Mouse (Mus musculus) midbrain, embryonic 13.5 days (tissue): ENCODE measurements around the gene Ankrd37. TPM values are rescaled to one million over a fixed set of nuclear protein-coding genes. Genes with fewer than 3 reads are reported as not detected.

ENCODE experiments used
- ATAC-seq: fragments of 200-750 bp; cut with Nextera tagmentation; 2 replicates; pipeline ENCODE4 v1.8.0; 2017; ENCODE audit warnings: mild to moderate bottlenecking, moderate TSS enrichment, moderate library complexity
- H3K27ac ChIP-seq: fragments of 300-500 bp; sonication (generic); 2 replicates; pipeline ENCODE4 v1.5.1; 2015; ENCODE audit warnings: inconsistent platforms, mild to moderate bottlenecking, moderate library complexity
- H3K27me3 ChIP-seq: fragments of 300-500 bp; sonication (generic); 2 replicates; pipeline ENCODE4 v1.6.1; 2015; ENCODE audit warnings: mild to moderate bottlenecking, inconsistent platforms
- H3K36me3 ChIP-seq: fragments of 300-500 bp; sonication (generic); 2 replicates; pipeline ENCODE4 v1.6.1; 2015; ENCODE audit warnings: mild to moderate bottlenecking, inconsistent platforms
- H3K4me1 ChIP-seq: fragments of 300-500 bp; sonication (generic); replicated peaks from 2 replicates; pipeline ENCODE4 v1.6.1; 2015; ENCODE audit warnings: inconsistent platforms
- H3K4me2 ChIP-seq: fragments of 300-500 bp; sonication (generic); replicated peaks from 2 replicates; pipeline ENCODE4 v1.6.1; 2015; ENCODE audit warnings: moderate library complexity, mild to moderate bottlenecking, inconsistent platforms
- H3K4me3 ChIP-seq: fragments of 300-500 bp; sonication (generic); replicated peaks from 2 replicates; pipeline ENCODE4 v1.5.1; 2015; ENCODE audit warnings: mild to moderate bottlenecking, inconsistent platforms
- H3K9ac ChIP-seq: fragments of 300-500 bp; sonication (generic); replicated peaks from 2 replicates; pipeline ENCODE4 v1.6.1; 2015; ENCODE audit warnings: mild to moderate bottlenecking, inconsistent platforms
- H3K9me3 ChIP-seq: fragments of 300-500 bp; sonication (generic); 2 replicates; pipeline ENCODE4 v1.6.1; 2016; ENCODE audit warnings: mild to moderate bottlenecking, inconsistent platforms
- WGBS: fragments of 180-500 bp; shearing (Covaris S2); methylation state at CpG from one replicate; pipeline ENCODE4 v1.1.7; 2015; 5-methylcytosine and 5-hydroxymethylcytosine counted together
- polyA plus RNA-seq: library from polyadenylated mRNA; unstranded; fragments of >200 nt; fragmentation: Nextera tagmentation; extraction: Ambion mirVana; gene quantifications from 2 replicates; pipeline ENCODE4 v1.2.1, GENCODE M21; 2015

Gene Ankrd37
- polyA plus RNA-seq: 32.3 and 32.6 TPM in 2 replicates

DNA sequence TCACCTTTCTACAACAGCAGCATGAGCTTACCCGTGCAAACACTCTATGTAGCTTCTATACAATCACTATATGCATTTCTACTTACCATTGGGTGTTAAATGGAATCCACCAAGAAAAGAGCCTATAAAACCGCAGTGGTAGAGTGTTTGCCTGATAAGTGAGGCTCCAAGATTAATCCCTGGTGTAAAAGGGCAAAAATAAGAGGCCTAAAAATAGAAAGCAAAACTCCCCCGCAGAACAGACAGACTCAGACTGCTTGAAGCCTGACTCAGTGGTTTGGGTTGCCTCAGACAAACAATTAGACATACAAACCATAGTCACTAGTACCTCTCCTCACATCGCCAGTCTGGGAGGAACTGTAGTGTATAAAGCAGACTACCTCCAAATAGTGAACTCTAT lies at the start of gene Ankrd37:
TSS of gene Ankrd37 (minus strand) at position 112 of the 400 bp plus-strand sequence.
- Histone ChIP-seq H3K4me2 (no peak within 1 kb of the TSS), H3K4me1 (peaks cover 4% of the 10 kb centered on the region), H3K9ac (no peak within 1 kb of the TSS), H3K27ac (no peak within 1 kb of the TSS), H3K4me3 (no peak within 1 kb of the TSS), H3K36me3 (no peaks in the 10 kb centered on the region), H3K9me3 (no peaks in the 10 kb centered on the region), H3K27me3 (no peaks in the 10 kb centered on the region)
- 77% methylated on average over 4 of the region's 4 CpGs for whole genome bisulfite sequencing
- ATAC-seq: no peak

DNA sequence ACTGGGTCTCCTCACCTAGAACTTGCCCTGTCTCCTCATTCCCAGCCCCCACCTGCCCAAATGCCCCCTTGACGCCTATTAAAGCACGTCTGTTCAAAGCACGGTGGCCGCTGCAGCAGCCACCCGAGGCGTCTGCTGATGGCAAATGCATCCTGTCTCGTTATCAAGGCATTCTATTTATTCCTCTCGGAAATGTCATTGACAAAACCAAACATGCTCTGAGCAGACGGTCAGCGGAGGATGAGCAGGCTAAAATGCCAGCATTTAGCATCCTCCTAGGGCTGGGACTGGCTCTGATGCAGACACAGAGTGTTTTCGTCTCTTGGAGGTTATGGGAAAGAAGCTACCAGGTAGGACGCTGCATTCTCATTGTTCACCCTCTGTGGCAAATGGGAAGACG lies 34.8 kb upstream of the Ankrd37 start:
- ATAC-seq: no peak
- Histone ChIP-seq H3K27me3 (no peaks in the 10 kb centered on the region), H3K27ac (peak overlapping the region; percentile 1; the same call in 1 of the 2 replicates), H3K9me3 (no peaks in the 10 kb centered on the region), H3K4me3 (no peak overlapping the region), H3K9ac (no peak overlapping the region), H3K4me2 (no peak overlapping the region), H3K36me3 (peaks cover 24% of the 10 kb centered on the region), H3K4me1 (0 out of 2 replicates have a peak, but pooled peaks cover 4% of the 10 kb centered on the region)
- WGBS: 69% methylated on average over 13 of the region's 13 CpGs

DNA sequence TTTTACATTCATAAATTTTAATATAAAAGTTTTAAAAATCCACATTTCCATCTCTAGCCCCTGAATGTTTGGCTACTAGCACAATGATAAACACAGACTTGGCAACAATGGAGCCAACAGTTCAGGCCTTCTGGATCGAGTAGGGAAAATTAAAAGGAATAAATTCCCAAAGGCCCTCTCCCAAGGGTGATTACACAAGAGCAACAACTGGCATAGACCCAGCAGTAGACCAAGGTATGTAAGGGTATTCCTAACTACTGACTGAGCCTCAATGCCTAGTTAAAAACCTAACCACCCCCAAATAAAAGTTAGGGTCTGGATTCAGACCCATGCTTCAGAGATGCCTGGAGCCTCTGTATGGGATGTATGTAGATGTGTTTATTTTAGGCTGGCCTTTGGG lies 34.2 kb upstream of the Ankrd37 start:
- no peak for ATAC-seq
- Histone ChIP-seq H3K36me3 (peaks cover 26% of the 10 kb centered on the region), H3K4me2 (no peak overlapping the region), H3K27me3 (no peaks in the 10 kb centered on the region), H3K4me3 (no peak overlapping the region), H3K9me3 (no peaks in the 10 kb centered on the region), H3K9ac (no peak overlapping the region), H3K27ac (no peak overlapping the region), H3K4me1 (0 out of 2 replicates have a peak, but pooled peaks cover 4% of the 10 kb centered on the region)
- WGBS: 76% methylated on average over 1 of the region's 1 CpGs

DNA sequence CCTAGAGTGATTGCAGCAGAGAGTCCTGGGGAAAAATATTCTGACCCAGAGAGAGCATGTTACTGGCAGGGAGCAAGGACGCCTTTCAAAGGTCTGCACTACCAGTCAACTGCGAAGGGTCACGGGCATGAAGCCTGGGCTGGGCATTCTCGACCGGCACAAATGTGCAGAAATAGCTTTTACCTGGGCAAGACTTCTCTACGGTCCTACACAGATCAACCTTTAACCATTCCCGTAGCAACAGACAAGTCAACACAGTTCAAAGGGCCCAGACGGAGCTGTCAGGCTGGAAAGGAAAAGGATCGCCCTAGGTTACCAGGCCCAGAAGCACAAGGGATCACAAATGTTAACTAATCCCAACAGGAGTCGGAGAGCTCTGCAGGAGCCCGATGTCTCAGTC lies 30.7 kb upstream of the Ankrd37 start:
- Histone ChIP-seq H3K4me1 (0 out of 2 replicates have a peak, but pooled peaks cover 4% of the 10 kb centered on the region), H3K27me3 (no peaks in the 10 kb centered on the region), H3K9me3 (no peaks in the 10 kb centered on the region), H3K4me3 (no peak overlapping the region), H3K9ac (no peak overlapping the region), H3K4me2 (no peak overlapping the region), H3K27ac (no peak overlapping the region), H3K36me3 (peaks cover 28% of the 10 kb centered on the region)
- 67% methylated on average over 11 of the region's 11 CpGs for WGBS
- no peak for ATAC-seq

DNA sequence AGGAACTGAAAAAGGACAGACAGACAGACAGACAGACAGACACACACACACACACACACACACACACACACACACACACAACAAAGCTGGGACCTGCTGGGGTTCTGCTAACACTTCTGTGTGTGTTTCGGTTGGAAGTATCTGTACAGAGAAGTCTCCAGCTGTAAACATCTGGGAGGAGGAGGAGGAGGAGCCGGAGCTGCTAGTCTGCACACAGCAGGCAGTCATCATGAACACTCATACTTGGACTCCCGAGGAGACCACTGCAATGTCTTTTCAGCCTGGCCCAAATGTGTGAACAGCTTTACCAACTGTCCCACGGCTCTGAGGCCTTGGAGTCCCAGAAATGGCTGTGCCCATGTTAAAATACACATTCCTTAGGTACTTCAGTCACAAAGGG lies 18.9 kb upstream of the Ankrd37 start:
- Histone ChIP-seq H3K4me3 (no peak overlapping the region), H3K27ac (no peak overlapping the region), H3K4me1 (no peaks in the 10 kb centered on the region), H3K27me3 (no peaks in the 10 kb centered on the region), H3K4me2 (no peak overlapping the region), H3K9ac (no peak overlapping the region), H3K9me3 (no peaks in the 10 kb centered on the region), H3K36me3 (0 out of 2 replicates have a peak, but pooled peaks cover 3% of the 10 kb centered on the region)
- 63% methylated on average over 4 of the region's 4 CpGs for whole genome bisulfite sequencing
- no peak for ATAC-seq

DNA sequence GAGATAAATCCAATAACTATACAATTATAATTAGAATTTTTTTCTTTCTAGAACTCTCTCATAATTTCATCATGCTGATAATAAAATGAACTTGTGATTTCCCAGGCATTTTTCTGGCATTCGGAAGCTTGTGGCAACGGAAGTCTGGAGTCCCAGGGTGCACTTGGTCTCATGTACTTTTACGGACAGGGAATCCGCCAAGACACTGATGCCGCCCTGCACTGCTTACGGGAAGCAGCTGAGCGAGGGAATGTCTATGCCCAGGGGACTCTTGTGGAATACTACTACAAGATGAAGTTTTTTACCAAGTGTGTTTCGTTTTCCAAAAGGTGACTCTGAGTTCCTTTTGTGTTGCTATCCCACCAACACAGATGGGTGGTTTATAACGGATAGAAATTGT lies 17.3 kb upstream of the Ankrd37 start:
- no peak overlapping the region for H3K4me3 ChIP-seq
- no peak overlapping the region for H3K9ac ChIP-seq
- H3K4me2 ChIP-seq: no peak overlapping the region
- ATAC-seq: no peak
- no peak overlapping the region for H3K27ac ChIP-seq
- no peaks in the 10 kb centered on the region for H3K27me3 ChIP-seq
- no peaks in the 10 kb centered on the region for H3K4me1 ChIP-seq
- H3K36me3 ChIP-seq: 0 out of 2 replicates have a peak, but pooled peaks cover 3% of the 10 kb centered on the region
- H3K9me3 ChIP-seq: no peaks in the 10 kb centered on the region
- WGBS: 95% methylated on average over 9 of the region's 9 CpGs

DNA sequence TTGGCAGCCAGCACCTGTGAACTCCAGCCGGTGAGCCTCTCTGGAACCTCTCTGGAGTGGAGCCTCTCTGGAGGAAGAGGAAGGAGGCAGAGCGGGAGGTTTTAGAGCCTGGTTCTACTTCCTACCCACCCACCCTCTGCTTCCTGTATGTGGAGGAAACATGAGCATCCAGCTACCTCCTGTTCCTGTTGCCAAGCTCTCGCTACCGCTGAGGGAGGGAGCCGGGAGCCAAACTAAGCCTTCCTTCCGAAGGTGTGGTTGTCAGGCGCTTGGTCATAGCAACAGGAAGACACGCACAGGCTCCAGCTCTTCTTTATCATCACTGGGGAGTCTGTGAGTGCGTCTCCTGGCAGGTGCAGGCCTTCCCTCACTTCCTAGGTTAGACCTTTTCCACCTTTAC lies 16.7 kb upstream of the Ankrd37 start:
- Histone ChIP-seq H3K4me1 (no peaks in the 10 kb centered on the region), H3K9ac (no peak overlapping the region), H3K27ac (no peak overlapping the region), H3K36me3 (0 out of 2 replicates have a peak, but pooled peaks cover 3% of the 10 kb centered on the region), H3K4me3 (no peak overlapping the region), H3K9me3 (no peaks in the 10 kb centered on the region), H3K4me2 (no peak overlapping the region), H3K27me3 (no peaks in the 10 kb centered on the region)
- no peak for ATAC-seq
- 91% methylated on average over 9 of the region's 9 CpGs for WGBS

DNA sequence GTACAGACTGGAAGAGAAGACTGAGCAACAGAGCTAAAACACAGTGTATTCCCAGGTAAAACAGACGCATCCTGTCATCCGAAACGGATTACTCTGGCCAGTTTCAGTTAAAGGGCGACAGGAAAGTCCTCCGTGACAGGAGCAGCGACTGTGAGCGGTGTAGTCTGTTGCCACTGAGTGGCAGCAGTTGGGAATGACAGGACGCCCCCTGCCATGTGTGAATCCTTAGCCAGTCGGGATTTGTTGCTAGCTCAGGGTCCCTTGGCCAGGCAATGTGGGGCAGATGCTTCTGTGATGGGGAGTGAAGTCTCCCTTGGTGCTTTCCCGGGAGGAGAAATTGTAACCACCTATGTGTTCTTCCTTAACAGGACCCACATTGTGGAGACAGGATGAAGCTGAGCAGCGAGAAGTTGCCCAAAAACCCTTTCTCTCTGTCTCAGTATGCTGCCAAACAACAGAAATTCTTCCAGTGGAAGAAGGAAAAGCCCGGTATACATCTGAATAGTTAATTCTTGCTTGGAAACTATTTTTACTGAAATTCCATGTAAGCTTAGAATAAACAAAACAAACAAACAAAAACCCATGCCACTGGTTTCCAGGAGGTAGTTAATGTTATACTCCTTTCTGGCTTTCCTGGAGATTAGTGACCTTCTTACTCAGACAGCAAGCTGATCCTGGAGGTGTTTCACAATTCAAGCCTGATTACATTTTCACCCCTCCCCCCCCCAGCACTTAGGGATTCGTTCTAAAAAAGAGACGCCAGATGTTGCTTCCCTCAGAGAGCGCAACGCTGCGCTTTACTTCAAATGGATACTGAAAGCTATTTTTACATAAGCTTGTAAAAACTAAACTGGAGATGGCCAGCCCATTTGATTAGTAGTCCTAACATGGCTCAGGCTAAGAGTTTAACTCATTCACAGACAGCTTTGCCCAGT lies 5.5 kb upstream of the Ankrd37 start:
- no peaks in the 10 kb centered on the region for H3K27me3 ChIP-seq
- 0 out of 2 replicates have a peak overlapping the region, but pooled peaks have one; percentile 14 for H3K4me3 ChIP-seq
- WGBS: 15% methylated on average over 17 of the region's 17 CpGs
- H3K4me2 ChIP-seq: peak overlapping the region; percentile 45
- no peaks in the 10 kb centered on the region for H3K9me3 ChIP-seq
- H3K36me3 ChIP-seq: no peaks in the 10 kb centered on the region
- ATAC-seq: peak; percentile 60
- no peak overlapping the region for H3K9ac ChIP-seq
- no peak overlapping the region for H3K27ac ChIP-seq
- H3K4me1 ChIP-seq: peaks cover 12% of the 10 kb centered on the region

DNA sequence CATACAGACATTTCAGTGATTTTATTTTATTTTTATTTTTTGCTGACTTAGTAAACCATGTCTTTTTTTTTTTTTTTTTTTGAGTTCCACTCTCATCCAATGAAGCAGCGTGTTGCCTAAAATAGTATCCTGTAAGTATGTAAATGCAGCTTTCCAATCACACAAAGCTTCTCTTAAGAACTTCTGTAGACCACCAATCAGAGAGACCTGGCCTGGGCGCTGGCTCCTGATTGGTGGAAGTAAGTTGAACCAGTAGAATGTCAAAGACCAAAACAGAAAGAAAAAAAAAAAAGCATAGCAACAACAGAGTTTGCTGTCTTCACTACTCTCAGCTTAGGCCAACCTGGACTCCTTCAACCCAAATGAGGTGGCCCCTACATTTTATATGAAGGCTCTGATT lies 4.8 kb upstream of the Ankrd37 start:
- H3K27ac ChIP-seq: no peak overlapping the region
- ATAC-seq: peak; percentile 27; the same call in 1 of the 2 replicates
- no peaks in the 10 kb centered on the region for H3K27me3 ChIP-seq
- peaks cover 12% of the 10 kb centered on the region for H3K4me1 ChIP-seq
- no peak overlapping the region for H3K9ac ChIP-seq
- H3K4me2 ChIP-seq: peak overlapping the region; percentile 45
- 34% methylated on average over 2 of the region's 2 CpGs for WGBS
- no peaks in the 10 kb centered on the region for H3K9me3 ChIP-seq
- no peaks in the 10 kb centered on the region for H3K36me3 ChIP-seq
- H3K4me3 ChIP-seq: 0 out of 2 replicates have a peak overlapping the region, but pooled peaks have one; percentile 14

DNA sequence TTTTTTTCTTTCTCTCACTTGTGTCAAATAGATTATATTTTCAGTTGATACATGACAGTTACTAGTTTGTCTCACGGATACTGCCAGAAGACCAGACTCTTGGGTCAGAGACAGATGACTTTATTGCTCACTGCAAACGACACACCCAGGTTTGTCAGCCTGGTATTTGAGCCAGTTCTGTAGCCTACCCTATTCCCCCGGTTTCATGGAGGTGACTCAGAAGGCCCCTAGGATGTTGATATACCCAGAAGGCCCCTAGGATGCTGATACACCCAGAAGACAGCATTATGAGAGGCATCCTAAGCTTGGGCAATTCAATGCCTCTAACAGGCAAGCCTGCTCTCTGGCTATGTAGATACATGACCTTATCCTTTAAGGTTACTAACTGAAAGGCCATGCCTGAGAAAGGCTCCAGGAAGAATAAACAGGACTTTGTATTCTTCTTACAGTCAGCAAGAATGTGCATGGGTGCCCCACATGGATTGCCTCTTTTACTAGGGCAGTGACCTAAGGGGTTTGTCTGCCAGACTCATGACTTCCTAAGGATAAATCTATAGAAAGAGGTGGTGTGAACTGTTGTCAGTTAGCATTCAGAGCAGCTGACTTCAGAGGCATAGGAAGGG lies 1.7 kb upstream of the Ankrd37 start:
- 84% methylated on average over 3 of the region's 3 CpGs for WGBS
- no peak overlapping the region for H3K27ac ChIP-seq
- no peak overlapping the region for H3K4me2 ChIP-seq
- no peak overlapping the region for H3K4me3 ChIP-seq
- no peak overlapping the region for H3K9ac ChIP-seq
- no peaks in the 10 kb centered on the region for H3K27me3 ChIP-seq
- H3K36me3 ChIP-seq: no peaks in the 10 kb centered on the region
- ATAC-seq: no peak
- no peaks in the 10 kb centered on the region for H3K9me3 ChIP-seq
- H3K4me1 ChIP-seq: peaks cover 12% of the 10 kb centered on the region

DNA sequence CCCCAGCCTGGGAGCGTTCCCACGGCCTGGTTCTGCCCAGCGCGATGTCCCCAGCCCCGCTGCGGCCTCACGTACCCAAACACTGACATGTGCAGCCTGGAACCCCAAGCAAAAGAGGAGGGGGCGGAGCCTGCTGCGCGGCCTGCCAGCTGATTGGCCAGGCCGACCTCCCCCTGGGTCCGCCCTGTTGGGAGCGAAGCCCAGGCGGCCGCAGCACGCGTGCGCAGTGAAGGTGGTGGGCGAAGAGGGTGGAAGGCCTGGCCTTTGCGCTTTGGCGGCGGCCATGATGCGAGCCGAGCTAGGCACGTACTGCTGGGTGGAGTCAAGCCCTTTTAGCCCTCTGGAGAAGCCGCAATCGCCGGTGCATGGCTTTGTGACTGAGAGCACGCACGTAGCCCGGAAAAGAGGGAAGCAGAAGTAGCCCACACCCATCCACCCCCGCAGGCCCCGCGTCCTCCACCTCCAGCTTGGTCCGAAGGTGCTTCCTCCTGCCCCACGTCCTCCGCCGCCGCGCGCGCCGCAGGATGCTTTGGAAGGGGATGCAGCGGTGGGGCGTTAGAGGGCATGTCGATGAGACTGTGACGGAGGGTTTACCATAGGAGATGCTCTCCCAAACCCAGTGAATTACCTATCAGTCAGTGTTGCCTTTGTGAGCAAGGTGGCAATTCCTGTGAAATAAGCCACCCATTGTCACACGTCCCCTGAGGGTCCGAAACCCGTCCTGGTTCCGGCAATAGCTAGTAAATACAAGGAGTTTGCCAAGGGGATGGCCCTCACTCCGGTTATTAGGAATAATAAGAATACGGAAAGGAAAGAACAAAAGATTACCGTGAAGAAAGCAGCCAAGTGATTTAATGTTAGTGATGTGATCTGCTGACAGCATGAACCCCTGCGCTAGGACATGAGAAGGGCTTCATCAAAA lies 5.5 kb downstream of the Ankrd37 start:
- peak overlapping the region; percentile 58 for H3K4me3 ChIP-seq
- peak overlapping the region; percentile 81 for H3K4me2 ChIP-seq
- peak overlapping the region; percentile 92 for H3K9ac ChIP-seq
- no peaks in the 10 kb centered on the region for H3K9me3 ChIP-seq
- H3K4me1 ChIP-seq: peaks cover 20% of the 10 kb centered on the region
- 4% methylated on average over 55 of the region's 55 CpGs for WGBS
- peak; percentile 100 for ATAC-seq
- H3K36me3 ChIP-seq: peaks cover 21% of the 10 kb centered on the region
- H3K27me3 ChIP-seq: no peaks in the 10 kb centered on the region
- peak overlapping the region; percentile 100 for H3K27ac ChIP-seq
